In the genomic region with DNA sequence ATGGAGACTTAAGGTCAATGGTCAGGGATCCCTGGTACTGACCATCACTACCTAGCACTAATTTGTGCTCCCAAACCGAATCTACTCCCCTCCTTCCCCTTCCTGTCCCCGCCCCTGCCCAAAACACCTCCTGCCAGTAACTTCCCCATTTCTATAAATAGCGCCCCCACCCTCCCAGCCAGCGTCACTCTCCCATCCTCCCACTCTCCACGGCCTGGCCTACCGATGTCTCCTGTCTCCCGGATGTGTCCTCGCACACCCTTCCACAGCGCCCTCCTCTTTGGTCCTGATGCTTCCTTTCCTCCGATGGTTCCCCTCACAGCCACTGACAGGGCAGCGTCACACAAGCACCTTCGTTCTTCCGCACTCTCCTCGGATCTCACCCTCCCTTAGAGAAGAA, we compare ENCODE assay signal across 8 mouse cellular contexts. TPM values are rescaled to one million over a fixed set of nuclear protein-coding genes. Genes with fewer than 3 reads are reported as not detected.
DNase-seq lines count a peak whose midpoint lies in the region; ATAC-seq and TF ChIP-seq lines count a peak whose summit lies in the region.

No protein-coding gene starts in this region.

- no peaks in the 10 kb centered on the region for H3K9me3 ChIP-seq in forebrain, embryonic 10.5 days
- no peaks in the 10 kb centered on the region for H3K9me3 ChIP-seq in forebrain, embryonic 16.5 days (ENCODE audit: control insufficient read depth, low read length)
- H3K9me3 ChIP-seq in hindbrain, postnatal 0 days (ENCODE audit: low read length), result no peaks in the 10 kb centered on the region
- H3K9me3 ChIP-seq in lung, embryonic 14.5 days (ENCODE audit: low read depth, low read length), result no peaks in the 10 kb centered on the region

- peaks cover 44% of the 10 kb centered on the region for H3K27me3 ChIP-seq in forebrain, embryonic 10.5 days (ENCODE audit: poor library complexity, severe bottlenecking)
- H3K27me3 ChIP-seq in forebrain, embryonic 16.5 days (replicated peaks; ENCODE audit: control insufficient read depth, insufficient read depth, low read length), result no peaks in the 10 kb centered on the region
- H3K27me3 ChIP-seq in hindbrain, postnatal 0 days (ENCODE audit: insufficient read depth, low read length), result no peaks in the 10 kb centered on the region
- H3K27me3 ChIP-seq in lung, embryonic 14.5 days (ENCODE audit: insufficient read depth, low read length), result no peaks in the 10 kb centered on the region

- H3K4me1 ChIP-seq in forebrain, embryonic 10.5 days, result peaks cover 52% of the 10 kb centered on the region
- peaks cover 13% of the 10 kb centered on the region for H3K4me1 ChIP-seq in forebrain, embryonic 16.5 days (replicated peaks; ENCODE audit: control insufficient read depth, insufficient read depth, low read length)
- peaks cover 24% of the 10 kb centered on the region for H3K4me1 ChIP-seq in hindbrain, postnatal 0 days (ENCODE audit: insufficient read depth, low read length)
- peaks cover 26% of the 10 kb centered on the region for H3K4me1 ChIP-seq in lung, embryonic 14.5 days (ENCODE audit: insufficient read depth)

- no peak for ATAC-seq in forebrain, embryonic 16.5 days
- ATAC-seq in hindbrain, postnatal 0 days, result 0 out of 2 replicates have a peak, but pooled peaks have one; percentile 6
- ATAC-seq in lung, embryonic 14.5 days (ENCODE audit: insufficient read depth), result peak; percentile 36; the same call in 1 of the 2 replicates

- H3K4me2 ChIP-seq in forebrain, embryonic 16.5 days (ENCODE audit: low read length), result no peak overlapping the region
- no peak overlapping the region for H3K4me2 ChIP-seq in hindbrain, postnatal 0 days (ENCODE audit: low read depth, low read length)
- H3K4me2 ChIP-seq in lung, embryonic 14.5 days, result peak overlapping the region; percentile 5; the same call in 1 of the 2 replicates

- no peak for DNase-seq in forebrain, embryonic 10.5 days (ENCODE audit: extremely low spot score, low spot score)
- DNase-seq in CD8-positive naive resting alpha-beta T cell, adult 2 months (ENCODE audit: low read depth in 2 of 2, low spot score in 2 of 2), result peak; percentile 54 to 71
- DNase-seq in gastrocnemius, postnatal 10 days, result peak; percentile 32
- no peak for DNase-seq in hindbrain, postnatal 0 days (ENCODE audit: low spot score)
- DNase-seq in lung, embryonic 14.5 days, result peak; percentile 47
- peak; percentile 89 to 91 for DNase-seq in spleen, postnatal 36 days (ENCODE audit: low spot score in 2 of 2)
- no peak for DNase-seq in cerebellum, adult 8-10 months

- 31% methylated on average over 14 of the region's 14 CpGs for WGBS in forebrain, embryonic 10.5 days
- 40% methylated on average over 14 of the region's 14 CpGs for WGBS in forebrain, embryonic 16.5 days
- 39% methylated on average over 14 of the region's 14 CpGs for WGBS in hindbrain, postnatal 0 days
- WGBS in lung, embryonic 14.5 days, result 20% methylated on average over 14 of the region's 14 CpGs

- H3K36me3 ChIP-seq in forebrain, embryonic 10.5 days (replicated peaks), result no peaks in the 10 kb centered on the region
- H3K36me3 ChIP-seq in forebrain, embryonic 16.5 days (ENCODE audit: control insufficient read depth, insufficient read depth), result no peaks in the 10 kb centered on the region
- no peaks in the 10 kb centered on the region for H3K36me3 ChIP-seq in hindbrain, postnatal 0 days (ENCODE audit: insufficient read depth, low read length)
- no peaks in the 10 kb centered on the region for H3K36me3 ChIP-seq in lung, embryonic 14.5 days (ENCODE audit: insufficient read depth)

- H3K27ac ChIP-seq in forebrain, embryonic 10.5 days, result peak overlapping the region; percentile 56; the same call in 1 of the 2 replicates
- no peak overlapping the region for H3K27ac ChIP-seq in forebrain, embryonic 16.5 days (ENCODE audit: low read length)
- no peak overlapping the region for H3K27ac ChIP-seq in hindbrain, postnatal 0 days
- no peak overlapping the region; the same call in 1 of the 2 replicates for H3K27ac ChIP-seq in lung, embryonic 14.5 days (ENCODE audit: low read depth)

- H3K4me3 ChIP-seq in forebrain, embryonic 10.5 days, result no peak overlapping the region
- no peak overlapping the region for H3K4me3 ChIP-seq in forebrain, embryonic 16.5 days (replicated peaks; ENCODE audit: low read length)
- H3K4me3 ChIP-seq in hindbrain, postnatal 0 days (ENCODE audit: low read length), result no peak overlapping the region
- no peak overlapping the region for H3K4me3 ChIP-seq in lung, embryonic 14.5 days (ENCODE audit: low read depth, low read length)

- no peak overlapping the region for H3K9ac ChIP-seq in forebrain, embryonic 16.5 days (replicated peaks; ENCODE audit: low read depth, low read length)
- no peak overlapping the region for H3K9ac ChIP-seq in hindbrain, postnatal 0 days (replicated peaks; ENCODE audit: low read length)
- H3K9ac ChIP-seq in lung, embryonic 14.5 days, result no peak overlapping the region

- no peak for TF ChIP-seq CTCF in hindbrain, postnatal 0 days (IDR thresholded peaks at IDR 0.05; ENCODE audit: low read depth)
- TF ChIP-seq CTCF in lung, embryonic 14.5 days (IDR thresholded peaks at IDR 0.05; ENCODE audit: low read depth), result no peak; the same call in 1 of the 2 replicates

RNA-seq across cellular contexts. Expression of a gene that starts 39.9 kb away (rescaled TPM):
- 3.6 and 4.1 TPM in 2 replicates for polyA plus RNA-seq in forebrain, embryonic 10.5 days (2016; fragmentation: Nextera tagmentation; extraction: Ambion mirVana)
- polyA plus RNA-seq in forebrain, embryonic 16.5 days (2015; fragmentation: Nextera tagmentation; extraction: Ambion mirVana), result 9.3 and 12.6 TPM in 2 replicates
- 1 to 10 TPM; 5.8 to 9.1 TPM for total RNA-seq in gastrocnemius, postnatal 10 days (2021)
- total RNA-seq in hindbrain, postnatal 0 days (2014; rRNA removed), result 51.4 and 60.5 TPM in 2 replicates
- polyA plus RNA-seq in hindbrain, postnatal 0 days (2015; fragmentation: Nextera tagmentation; extraction: Ambion mirVana), result 5.2 and 5.7 TPM in 2 replicates
- polyA plus RNA-seq in lung, embryonic 14.5 days (2014; fragmentation: Nextera tagmentation; extraction: Ambion mirVana), result 14.6 and 15.1 TPM in 2 replicates

Comparison
In these comparisons a context has a peak if more than half of its experiments do, and no peak if none do; other contexts are left out.
1. DNase-seq: peak in CD8-positive naive resting alpha-beta T cell, adult 2 months (2 of 2), gastrocnemius, postnatal 10 days (single experiment), lung, embryonic 14.5 days (single experiment) and spleen, postnatal 36 days (2 of 2); none in forebrain, embryonic 10.5 days (single experiment), hindbrain, postnatal 0 days (single experiment) and cerebellum, adult 8-10 months (single experiment).